Mouse (Mus musculus) liver, embryonic 14.5 days (tissue): ENCODE data around the gene Lcn2.

Experiments
- CTCF ChIP-seq: IDR thresholded peaks from 2 replicates; pipeline ENCODE4 v1.5.1; 2016; ENCODE audit warnings: antibody characterized with exemption, low read depth, control low read depth
- EP300 ChIP-seq: IDR thresholded peaks from 2 replicates; pipeline ENCODE4 v1.6.1; 2016; ENCODE audit warnings: antibody characterized with exemption, low read depth

DNA sequence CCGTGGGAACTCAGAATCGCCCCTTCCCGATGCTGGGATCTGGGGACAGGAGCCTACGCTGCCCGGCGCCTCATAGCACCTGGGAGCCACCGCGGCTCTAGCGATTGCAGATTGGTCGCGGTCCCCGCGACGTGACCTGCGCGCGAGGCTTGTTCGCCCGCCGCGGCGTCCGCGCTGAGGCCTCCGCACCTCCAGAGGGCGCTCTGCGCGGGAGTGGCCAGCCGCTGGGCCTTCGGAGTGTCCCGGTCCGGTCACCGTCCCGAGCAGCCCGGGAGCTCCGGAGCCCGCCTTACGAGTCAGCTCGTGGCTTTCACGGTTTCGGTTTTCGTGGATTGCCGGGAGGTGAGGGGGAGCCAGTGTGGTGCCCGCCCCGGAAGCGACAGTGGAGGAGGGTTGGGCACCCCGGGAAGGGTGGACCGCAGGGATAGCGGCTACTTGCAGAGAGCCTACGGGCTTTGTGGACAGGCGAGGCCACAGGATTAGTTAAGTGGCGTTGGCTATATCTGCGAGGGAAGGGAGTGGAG lies 25.2 kb downstream of the Lcn2 start:
- TF ChIP-seq CTCF (peak; percentile 83), EP300 (no peak)
